20 mouse cellular contexts compared by ENCODE assay signal in genomic region chr1:181214296-181215035, GRCm38 (mm10). TPM values are rescaled to one million over a fixed set of nuclear protein-coding genes. Genes with fewer than 3 reads are reported as not detected.
DNase-seq lines count a peak whose midpoint lies in the region; ATAC-seq lines count a peak whose summit lies in the region.
"Had no signal": no experiment of that assay in that cellular context is flagged by ENCODE, and none has a peak within 500 bp of the region (broad histone marks: within the 10 kb centered on the region; RNA-seq: fewer than 3 reads in every experiment).

No protein-coding gene starts in this region.

- no peaks in the 10 kb centered on the region for H3K27me3 ChIP-seq in liver, embryonic 12.5 days (replicated peaks)
- H3K27me3 ChIP-seq in liver, embryonic 15.5 days = no peaks in the 10 kb centered on the region
- H3K27me3 ChIP-seq in midbrain, embryonic 14.5 days (ENCODE audit: control insufficient read depth, insufficient read depth, low read length) = no peaks in the 10 kb centered on the region
- H3K27me3 ChIP-seq: forebrain, embryonic 12.5 days; forebrain, embryonic 15.5 days; heart, embryonic 13.5 days; hindbrain, embryonic 12.5 days; hindbrain, embryonic 15.5 days had no signal

- peak; percentile 70 for DNase-seq in heart, adult 11 months
- DNase-seq in heart, adult 18-20 months = no peak
- peak; percentile 27 for DNase-seq in 416B (ENCODE audit: low read depth)
- DNase-seq in midbrain, embryonic 14.5 days = no peak
- no peak for DNase-seq in neural tube, embryonic 10.5 days (ENCODE audit: extremely low spot score, low spot score)
- DNase-seq: adrenal gland, adult 2 months; adrenal gland, postnatal 25 days; cerebellum, adult 18-20 months; cerebellum, adult 9-10 months; cerebellum, postnatal 14 days; gastrocnemius, postnatal 10 days had no signal

- H3K36me3 ChIP-seq in liver, embryonic 12.5 days = peaks cover 10% of the 10 kb centered on the region
- peaks cover 14% of the 10 kb centered on the region; the same call in 1 of the 2 replicates for H3K36me3 ChIP-seq in liver, embryonic 15.5 days (replicated peaks)
- no peaks in the 10 kb centered on the region for H3K36me3 ChIP-seq in midbrain, embryonic 14.5 days (ENCODE audit: control insufficient read depth, insufficient read depth, low read length)
- H3K36me3 ChIP-seq: forebrain, embryonic 12.5 days; forebrain, embryonic 15.5 days; hindbrain, embryonic 12.5 days; hindbrain, embryonic 15.5 days had no signal

- H3K9me3 ChIP-seq in liver, embryonic 12.5 days (replicated peaks) = no peaks in the 10 kb centered on the region
- no peaks in the 10 kb centered on the region for H3K9me3 ChIP-seq in liver, embryonic 15.5 days (replicated peaks)
- H3K9me3 ChIP-seq in midbrain, embryonic 14.5 days (ENCODE audit: control insufficient read depth, low read length) = no peaks in the 10 kb centered on the region
- H3K9me3 ChIP-seq: forebrain, embryonic 12.5 days; forebrain, embryonic 15.5 days; heart, embryonic 13.5 days; hindbrain, embryonic 12.5 days; hindbrain, embryonic 15.5 days had no signal

- H3K27ac ChIP-seq in liver, embryonic 12.5 days = peak overlapping the region; percentile 99
- H3K27ac ChIP-seq in liver, embryonic 15.5 days (replicated peaks) = peak overlapping the region; percentile 99
- H3K27ac ChIP-seq in midbrain, embryonic 14.5 days (replicated peaks; ENCODE audit: low read depth, low read length) = no peak overlapping the region
- H3K27ac ChIP-seq: forebrain, embryonic 12.5 days; forebrain, embryonic 15.5 days; heart, embryonic 13.5 days; hindbrain, embryonic 12.5 days; hindbrain, embryonic 15.5 days had no signal

- no peak overlapping the region for H3K4me3 ChIP-seq in liver, embryonic 12.5 days
- H3K4me3 ChIP-seq in liver, embryonic 15.5 days (replicated peaks) = no peak overlapping the region
- no peak overlapping the region for H3K4me3 ChIP-seq in midbrain, embryonic 14.5 days (replicated peaks; ENCODE audit: low read depth, low read length)
- H3K4me3 ChIP-seq: forebrain, embryonic 12.5 days; forebrain, embryonic 15.5 days; hindbrain, embryonic 12.5 days; hindbrain, embryonic 15.5 days had no signal

- peak overlapping the region; percentile 40; the same call in 1 of the 2 replicates for H3K9ac ChIP-seq in liver, embryonic 12.5 days
- H3K9ac ChIP-seq in liver, embryonic 15.5 days = peak overlapping the region; percentile 16; the same call in 1 of the 2 replicates
- no peak overlapping the region for H3K9ac ChIP-seq in midbrain, embryonic 14.5 days (replicated peaks; ENCODE audit: low read length)
- H3K9ac ChIP-seq: forebrain, embryonic 12.5 days; forebrain, embryonic 15.5 days; heart, embryonic 13.5 days; hindbrain, embryonic 12.5 days; hindbrain, embryonic 15.5 days had no signal

- H3K4me1 ChIP-seq in liver, embryonic 12.5 days = peaks cover 66% of the 10 kb centered on the region
- peaks cover 69% of the 10 kb centered on the region for H3K4me1 ChIP-seq in liver, embryonic 15.5 days (replicated peaks)
- peaks cover 15% of the 10 kb centered on the region for H3K4me1 ChIP-seq in midbrain, embryonic 14.5 days (ENCODE audit: control insufficient read depth, insufficient read depth, low read length)

- 86% methylated on average over 8 of the region's 8 CpGs for WGBS in liver, embryonic 12.5 days (ENCODE audit: insufficient replicate concordance)
- WGBS in liver, embryonic 15.5 days (ENCODE audit: insufficient replicate concordance) = 83% methylated on average over 8 of the region's 8 CpGs
- 90% methylated on average over 8 of the region's 8 CpGs for WGBS in midbrain, embryonic 14.5 days

- peak overlapping the region; percentile 86 for H3K4me2 ChIP-seq in liver, embryonic 12.5 days
- peak overlapping the region; percentile 91 for H3K4me2 ChIP-seq in liver, embryonic 15.5 days
- H3K4me2 ChIP-seq in midbrain, embryonic 14.5 days (ENCODE audit: low read length) = no peak overlapping the region
- H3K4me2 ChIP-seq: forebrain, embryonic 12.5 days; forebrain, embryonic 15.5 days; hindbrain, embryonic 12.5 days; hindbrain, embryonic 15.5 days had no signal

- ATAC-seq in liver, embryonic 12.5 days = no peak
- no peak for ATAC-seq in liver, embryonic 15.5 days (ENCODE audit: insufficient read depth)
- ATAC-seq in midbrain, embryonic 14.5 days (ENCODE audit: low FRiP score, low TSS enrichment) = no peak
- ATAC-seq in megakaryocyte, adult 5-6 weeks (ENCODE audit: poor library complexity, severe bottlenecking) = no peak
- ATAC-seq: CD4-positive, CD25-positive, alpha-beta regulatory T cell, adult 4 months; forebrain, embryonic 15.5 days had no signal

RNA-seq across cellular contexts. Expression of gene Wdr26, which starts 2.7 kb away (rescaled TPM):
- 10 to 100 TPM; 90.9 to 94.5 TPM for total RNA-seq in heart, adult 18-20 months (2021)
- 52.5 and 56.7 TPM in 2 replicates for polyA plus RNA-seq in liver, embryonic 12.5 days (2016; fragmentation: Nextera tagmentation; extraction: Ambion mirVana)
- polyA plus RNA-seq in liver, embryonic 15.5 days (2015; fragmentation: Nextera tagmentation; extraction: Ambion mirVana) = 40.8 and 45.0 TPM in 2 replicates
- polyA plus RNA-seq in midbrain, embryonic 14.5 days (2014; fragmentation: Nextera tagmentation; extraction: Ambion mirVana) = 53.1 and 54.8 TPM in 2 replicates
- 257 and 258 TPM in 2 replicates for total RNA-seq in megakaryocyte, adult 5-6 weeks (2015)
- total RNA-seq in megakaryocyte, adult 5-6 weeks (2017) = 235 and 244 TPM in 2 replicates

Comparison
In these comparisons a context has a peak if more than half of its experiments do, and no peak if none do; other contexts are left out.
1. DNase-seq: peak in heart, adult 11 months (single experiment) and 416B (single experiment); none in heart, adult 18-20 months (0 of 2), midbrain, embryonic 14.5 days (single experiment) and neural tube, embryonic 10.5 days (single experiment).